Mouse (Mus musculus) stomach, postnatal 0 days (tissue): ENCODE data around the gene Llph.

Experiments used
- CTCF ChIP-seq: IDR thresholded peaks from 2 replicates; pipeline ENCODE4 v1.5.1; 2016; ENCODE audit warnings: antibody characterized with exemption, low read depth, mild to moderate bottlenecking, moderate library complexity
- EP300 ChIP-seq: optimal IDR thresholded peaks from 2 replicates; pipeline ENCODE3; 2016; ENCODE audit warnings: antibody characterized with exemption

GRCm38 (mm10) chr10:120272270-120272883 is 45.5 kb downstream of the Llph start:
- TF ChIP-seq CTCF (no peak), EP300 (no peak)
